Mouse (Mus musculus) E14TG2a.4 (cell line): ENCODE data around the gene C1qtnf6.

Source experiments
- H3K27me3 ChIP-seq: 2 replicates; pipeline ENCODE4 v1.6.1; 2014; ENCODE audit warnings: low read length, control low read depth; ENCODE audit not compliant: insufficient read depth
- H3K36me3 ChIP-seq: 2 replicates; pipeline ENCODE4 v1.6.1; 2014; ENCODE audit warnings: low read length, control low read depth; ENCODE audit not compliant: insufficient read depth
- H3K4me1 ChIP-seq: replicated peaks from 2 replicates; pipeline ENCODE4 v1.6.1; 2014; ENCODE audit warnings: low read depth, low read length, control low read depth
- H3K4me3 ChIP-seq: replicated peaks from 2 replicates; pipeline ENCODE4 v1.5.1; 2014; ENCODE audit warnings: mild to moderate bottlenecking, low read length
- H3K9me3 ChIP-seq: 2 replicates; pipeline ENCODE4 v1.6.1; 2014; ENCODE audit warnings: low read length, control low read depth
- CTCF ChIP-seq: conservative IDR thresholded peaks from 2 replicates; pipeline ENCODE4 v1.5.1; 2014; ENCODE audit warnings: low read length
- NANOG ChIP-seq: IDR thresholded peaks from 2 replicates; pipeline ENCODE4 v1.6.1; 2014; ENCODE audit warnings: borderline replicate concordance, low read length, mixed read lengths
- POU5F1 ChIP-seq: IDR thresholded peaks from 2 replicates; pipeline ENCODE4 v1.6.1; 2014; ENCODE audit warnings: low read length, borderline replicate concordance

C1qtnf6 gene

DNA sequence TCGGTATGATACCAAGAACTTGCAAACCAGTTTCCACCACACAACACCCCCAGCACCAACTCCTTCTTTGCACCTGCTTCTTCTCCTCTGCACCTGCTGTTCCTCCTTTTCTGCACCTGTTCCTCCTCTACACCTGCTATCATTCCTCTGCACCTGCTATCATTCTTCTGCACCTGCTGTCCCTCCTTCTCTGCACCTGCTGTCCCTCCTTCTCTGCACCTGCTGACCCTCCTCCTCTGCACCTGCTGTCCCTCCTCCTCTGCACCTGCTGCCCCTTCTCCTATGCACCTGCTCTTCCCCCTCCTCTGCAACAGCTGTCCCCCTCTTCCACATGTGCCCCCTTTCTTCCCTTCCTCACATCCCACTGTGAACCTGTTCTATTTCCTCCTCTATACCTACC lies 44.7 kb downstream of the C1qtnf6 start:
- no peak for TF ChIP-seq CTCF
- TF ChIP-seq POU5F1 = no peak
- no peak for TF ChIP-seq NANOG
- peaks cover 19% of the 10 kb centered on the region for H3K27me3 ChIP-seq

DNA sequence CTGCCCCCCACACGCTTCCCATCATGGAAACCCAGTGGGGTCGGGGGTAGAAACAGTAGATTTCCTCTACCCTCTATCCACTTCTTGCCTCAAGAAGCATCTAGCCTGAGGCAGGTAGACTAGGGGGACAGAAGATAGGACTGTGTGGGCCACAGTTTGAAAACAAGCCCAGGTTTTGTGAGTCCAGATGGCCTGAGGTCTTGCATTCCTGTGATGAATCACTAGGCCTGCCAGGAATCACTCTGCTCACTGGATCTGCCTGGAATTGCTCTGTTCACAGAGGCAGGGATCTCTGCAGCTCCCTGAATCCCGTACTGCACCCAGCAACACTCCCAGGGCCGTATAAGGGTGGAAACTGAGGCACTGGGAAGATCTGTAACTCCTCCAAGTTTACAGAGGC lies 47.9 kb downstream of the C1qtnf6 start:
- H3K9me3 ChIP-seq = 0 out of 2 replicates have a peak, but pooled peaks cover 2% of the 10 kb centered on the region
- peaks cover 19% of the 10 kb centered on the region for H3K27me3 ChIP-seq
- no peak for TF ChIP-seq CTCF
- TF ChIP-seq NANOG = no peak
- TF ChIP-seq POU5F1 = no peak
- 0 out of 2 replicates have a peak, but pooled peaks cover 5% of the 10 kb centered on the region for H3K4me1 ChIP-seq
- H3K4me3 ChIP-seq = no peak overlapping the region
- no peaks in the 10 kb centered on the region for H3K36me3 ChIP-seq

More for the DNA sequence above, 44.7 kb downstream of the C1qtnf6 start:
- no peaks in the 10 kb centered on the region for H3K9me3 ChIP-seq
- H3K36me3 ChIP-seq = no peaks in the 10 kb centered on the region
- 0 out of 2 replicates have a peak, but pooled peaks cover 5% of the 10 kb centered on the region for H3K4me1 ChIP-seq
- no peak overlapping the region for H3K4me3 ChIP-seq

DNA sequence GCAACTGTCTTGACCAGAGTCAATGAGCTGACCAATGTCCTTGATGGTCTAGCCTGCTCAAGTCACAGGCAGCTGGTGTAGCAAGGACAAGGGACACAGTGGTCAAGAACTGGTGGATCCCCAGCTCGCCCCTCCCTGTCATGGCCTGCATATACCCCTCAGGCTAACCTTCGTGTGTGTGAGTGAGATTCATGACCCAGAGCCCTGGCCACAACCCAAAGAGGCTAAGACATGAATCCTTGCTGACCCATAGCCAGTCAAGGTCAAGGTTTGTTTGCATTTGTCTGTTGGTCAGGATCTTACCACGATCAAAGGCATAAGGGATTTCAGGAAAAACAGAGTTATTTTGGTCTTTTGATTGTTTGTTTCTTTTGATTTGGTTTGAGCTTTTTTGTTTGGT lies 48.7 kb downstream of the C1qtnf6 start:
- H3K9me3 ChIP-seq = 0 out of 2 replicates have a peak, but pooled peaks cover 2% of the 10 kb centered on the region
- H3K4me1 ChIP-seq = 0 out of 2 replicates have a peak, but pooled peaks cover 5% of the 10 kb centered on the region
- no peak overlapping the region for H3K4me3 ChIP-seq
- no peak for TF ChIP-seq NANOG
- no peak for TF ChIP-seq POU5F1
- TF ChIP-seq CTCF = no peak
- H3K36me3 ChIP-seq = no peaks in the 10 kb centered on the region
- peaks cover 19% of the 10 kb centered on the region for H3K27me3 ChIP-seq

DNA sequence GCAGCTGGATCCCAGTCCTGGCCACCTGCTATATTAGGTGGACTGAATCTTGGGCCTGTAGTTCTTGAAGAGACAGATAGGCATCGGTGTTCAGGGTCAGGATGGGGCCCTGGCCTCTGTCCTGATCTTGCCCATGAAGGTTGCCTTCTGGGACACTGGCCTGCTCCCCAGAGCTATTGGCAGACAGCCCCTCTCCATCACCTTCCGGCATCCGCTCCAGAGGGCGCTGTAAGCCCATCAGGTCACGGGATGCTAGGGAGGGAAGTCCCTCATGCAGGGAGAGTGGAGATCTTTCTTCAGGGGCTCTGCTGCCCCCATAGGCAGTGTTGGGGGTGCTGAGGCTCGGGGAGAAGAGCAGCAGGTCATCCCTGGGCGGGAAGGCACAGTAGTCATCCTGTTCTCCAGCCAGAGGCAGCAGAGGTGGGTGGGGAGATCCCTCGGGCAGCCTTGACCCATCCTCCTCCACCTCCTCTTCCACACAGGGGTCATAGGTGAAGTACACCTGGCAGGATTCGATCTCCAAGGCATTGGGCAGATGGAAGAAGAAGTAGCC lies 49.7 kb downstream of the C1qtnf6 start:
- no peak for TF ChIP-seq CTCF
- no peak for TF ChIP-seq NANOG
- no peak for TF ChIP-seq POU5F1
- Histone ChIP-seq H3K36me3 (no peaks in the 10 kb centered on the region), H3K4me1 (0 out of 2 replicates have a peak, but pooled peaks cover 5% of the 10 kb centered on the region), H3K27me3 (peaks cover 18% of the 10 kb centered on the region), H3K9me3 (0 out of 2 replicates have a peak, but pooled peaks cover 2% of the 10 kb centered on the region), H3K4me3 (no peak overlapping the region)

DNA sequence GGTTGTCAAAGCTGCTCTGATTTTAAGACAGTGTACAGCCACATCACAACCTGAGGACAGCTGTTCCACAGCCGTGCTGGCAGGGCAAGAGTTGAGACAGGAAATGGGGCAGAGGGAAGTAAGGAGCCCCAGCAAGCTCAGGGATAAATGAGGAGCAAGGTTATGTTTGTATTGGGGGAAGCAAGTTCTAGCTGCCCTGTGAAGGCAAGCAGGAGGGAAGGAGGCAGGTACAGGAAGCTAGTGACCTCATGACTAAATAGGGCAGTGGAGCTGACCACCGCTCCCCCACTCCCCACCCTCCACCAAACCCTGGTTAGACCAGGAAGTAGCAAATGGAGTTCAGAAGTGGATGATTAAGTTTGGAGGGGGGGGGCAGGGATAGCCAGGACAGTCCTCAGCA lies 50.2 kb downstream of the C1qtnf6 start:
- Histone ChIP-seq H3K9me3 (0 out of 2 replicates have a peak, but pooled peaks cover 2% of the 10 kb centered on the region), H3K4me3 (no peak overlapping the region), H3K27me3 (peaks cover 19% of the 10 kb centered on the region), H3K4me1 (0 out of 2 replicates have a peak, but pooled peaks cover 5% of the 10 kb centered on the region), H3K36me3 (no peaks in the 10 kb centered on the region)
- no peak for TF ChIP-seq NANOG
- no peak for TF ChIP-seq CTCF
- no peak for TF ChIP-seq POU5F1

DNA sequence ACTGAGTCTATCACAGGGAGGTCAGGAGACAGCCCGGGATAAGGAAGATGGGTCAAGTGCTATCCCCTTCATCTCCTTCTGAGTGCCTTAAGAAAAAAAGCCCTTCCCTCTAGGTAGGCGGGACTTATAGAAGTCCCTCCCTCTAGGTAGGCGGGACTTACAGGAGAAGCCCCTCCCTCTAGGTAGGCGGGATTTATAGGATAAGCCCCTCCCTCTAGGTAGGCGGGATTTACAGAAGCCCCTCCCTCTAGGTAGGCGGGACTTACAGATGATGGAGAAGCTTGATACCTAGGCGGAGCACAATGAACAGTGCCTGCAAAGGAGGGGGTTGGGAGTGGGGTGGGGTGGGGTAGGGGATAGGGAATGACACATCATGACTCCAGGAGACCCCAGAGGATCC lies 51.1 kb downstream of the C1qtnf6 start:
- Histone ChIP-seq H3K9me3 (0 out of 2 replicates have a peak, but pooled peaks cover 2% of the 10 kb centered on the region), H3K27me3 (peaks cover 23% of the 10 kb centered on the region; the same call in 1 of the 2 replicates), H3K4me3 (no peak overlapping the region), H3K4me1 (0 out of 2 replicates have a peak, but pooled peaks cover 5% of the 10 kb centered on the region), H3K36me3 (no peaks in the 10 kb centered on the region)
- no peak for TF ChIP-seq CTCF
- no peak for TF ChIP-seq NANOG

DNA sequence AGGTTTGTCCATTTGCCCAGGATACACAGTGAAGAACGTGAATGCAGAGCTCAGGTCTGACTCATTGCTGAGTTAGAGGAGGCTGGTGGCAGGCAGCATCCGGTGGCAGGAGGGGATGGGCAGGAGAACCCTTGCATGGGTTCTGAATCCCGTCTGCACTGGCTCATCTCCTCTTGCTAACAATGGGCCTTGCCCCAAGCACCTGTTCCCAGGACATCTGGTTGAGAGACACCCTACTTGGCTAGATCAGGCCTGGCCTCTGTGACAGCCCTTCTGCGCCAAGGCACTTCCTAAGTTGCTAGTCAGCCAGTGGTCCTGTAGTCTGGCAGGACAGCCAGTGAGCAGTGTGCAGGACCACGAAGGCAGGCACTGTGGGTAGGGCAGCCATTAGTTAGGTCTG lies 51.7 kb downstream of the C1qtnf6 start:
- TF ChIP-seq CTCF = no peak
- no peak for TF ChIP-seq NANOG
- no peak for TF ChIP-seq POU5F1
- Histone ChIP-seq H3K36me3 (no peaks in the 10 kb centered on the region), H3K4me1 (0 out of 2 replicates have a peak, but pooled peaks cover 5% of the 10 kb centered on the region), H3K4me3 (no peak overlapping the region), H3K27me3 (peaks cover 24% of the 10 kb centered on the region; the same call in 1 of the 2 replicates), H3K9me3 (0 out of 2 replicates have a peak, but pooled peaks cover 2% of the 10 kb centered on the region)

DNA sequence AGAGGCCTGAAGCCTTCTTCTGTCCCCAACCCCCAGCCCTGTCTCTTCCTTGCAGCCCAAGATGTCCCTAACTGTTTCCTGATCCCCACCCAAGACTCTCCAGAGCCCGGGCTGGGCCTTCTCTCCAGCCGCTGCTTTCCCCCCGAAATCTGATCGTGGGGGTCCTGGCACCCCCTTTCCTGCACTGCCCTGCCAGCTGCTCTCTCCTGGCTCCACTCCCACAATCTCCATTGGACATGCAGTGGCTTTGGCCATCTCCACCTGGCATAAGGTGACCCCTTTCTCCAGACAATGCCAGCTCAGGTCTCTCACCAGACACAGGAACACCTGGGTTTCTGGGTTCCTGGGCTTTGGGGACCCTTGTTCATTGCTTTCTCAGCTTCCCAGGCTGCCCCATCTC lies 53.1 kb downstream of the C1qtnf6 start:
- Histone ChIP-seq H3K4me3 (no peak overlapping the region), H3K9me3 (0 out of 2 replicates have a peak, but pooled peaks cover 2% of the 10 kb centered on the region), H3K27me3 (peaks cover 33% of the 10 kb centered on the region), H3K36me3 (no peaks in the 10 kb centered on the region), H3K4me1 (0 out of 2 replicates have a peak, but pooled peaks cover 5% of the 10 kb centered on the region)
- no peak for TF ChIP-seq POU5F1
- TF ChIP-seq CTCF = no peak
- TF ChIP-seq NANOG = no peak
